Comparison of ENCODE assay signal across 9 mouse cellular contexts in genomic region chr10:52232196-52233176, GRCm38 (mm10). TPM values are rescaled to one million over a fixed set of nuclear protein-coding genes. Genes with fewer than 3 reads are reported as not detected.
DNase-seq lines count a peak whose midpoint lies in the region; ATAC-seq lines count a peak whose summit lies in the region.
"Had no signal": no experiment of that assay in that cellular context is flagged by ENCODE, and none has a peak within 500 bp of the region (broad histone marks: within the 10 kb centered on the region; RNA-seq: fewer than 3 reads in every experiment).

No protein-coding gene starts in this region.

- no peaks in the 10 kb centered on the region for H3K27me3 ChIP-seq in embryonic facial prominence, embryonic 15.5 days
- peaks cover 5% of the 10 kb centered on the region; the same call in 1 of the 2 replicates for H3K27me3 ChIP-seq in hindbrain, embryonic 10.5 days (ENCODE audit: insufficient read depth, poor library complexity, severe bottlenecking)
- H3K27me3 ChIP-seq in limb, embryonic 10.5 days (ENCODE audit: low read depth, poor library complexity, severe bottlenecking) = no peaks in the 10 kb centered on the region
- H3K27me3 ChIP-seq in stomach, embryonic 15.5 days (replicated peaks) = no peaks in the 10 kb centered on the region

- H3K36me3 ChIP-seq in embryonic facial prominence, embryonic 15.5 days = no peaks in the 10 kb centered on the region
- H3K36me3 ChIP-seq in hindbrain, embryonic 10.5 days = 0 out of 2 replicates have a peak, but pooled peaks cover 6% of the 10 kb centered on the region
- H3K36me3 ChIP-seq in limb, embryonic 10.5 days = no peaks in the 10 kb centered on the region
- no peaks in the 10 kb centered on the region for H3K36me3 ChIP-seq in stomach, embryonic 15.5 days

- no peak overlapping the region for H3K9ac ChIP-seq in embryonic facial prominence, embryonic 15.5 days
- H3K9ac ChIP-seq in stomach, embryonic 15.5 days = no peak overlapping the region

- 11% methylated on average over 21 of the region's 21 CpGs for WGBS in embryonic facial prominence, embryonic 15.5 days
- WGBS in hindbrain, embryonic 10.5 days = 13% methylated on average over 21 of the region's 21 CpGs
- 14% methylated on average over 21 of the region's 21 CpGs for WGBS in limb, embryonic 10.5 days
- 8% methylated on average over 21 of the region's 21 CpGs for WGBS in stomach, embryonic 15.5 days

- peak overlapping the region; percentile 22; the same call in 1 of the 2 replicates for H3K27ac ChIP-seq in embryonic facial prominence, embryonic 15.5 days (replicated peaks)
- H3K27ac ChIP-seq in hindbrain, embryonic 10.5 days = no peak overlapping the region
- no peak overlapping the region for H3K27ac ChIP-seq in limb, embryonic 10.5 days
- H3K27ac ChIP-seq in stomach, embryonic 15.5 days = peak overlapping the region; percentile 86
- H3K27ac ChIP-seq: macrophage had no signal

- H3K4me2 ChIP-seq in embryonic facial prominence, embryonic 15.5 days (replicated peaks) = peak overlapping the region; percentile 80
- peak overlapping the region; percentile 74 for H3K4me2 ChIP-seq in stomach, embryonic 15.5 days

- peaks cover 17% of the 10 kb centered on the region for H3K4me1 ChIP-seq in embryonic facial prominence, embryonic 15.5 days
- H3K4me1 ChIP-seq in hindbrain, embryonic 10.5 days (replicated peaks) = peaks cover 12% of the 10 kb centered on the region
- H3K4me1 ChIP-seq in limb, embryonic 10.5 days = peaks cover 14% of the 10 kb centered on the region; the same call in 1 of the 2 replicates
- peaks cover 8% of the 10 kb centered on the region for H3K4me1 ChIP-seq in stomach, embryonic 15.5 days

- no peaks in the 10 kb centered on the region for H3K9me3 ChIP-seq in embryonic facial prominence, embryonic 15.5 days (replicated peaks)
- H3K9me3 ChIP-seq in hindbrain, embryonic 10.5 days = no peaks in the 10 kb centered on the region
- H3K9me3 ChIP-seq in limb, embryonic 10.5 days (replicated peaks) = no peaks in the 10 kb centered on the region
- no peaks in the 10 kb centered on the region for H3K9me3 ChIP-seq in stomach, embryonic 15.5 days

- peak overlapping the region; percentile 85 for H3K4me3 ChIP-seq in embryonic facial prominence, embryonic 15.5 days (replicated peaks)
- H3K4me3 ChIP-seq in hindbrain, embryonic 10.5 days = peak overlapping the region; percentile 72
- peak overlapping the region; percentile 88 for H3K4me3 ChIP-seq in limb, embryonic 10.5 days
- H3K4me3 ChIP-seq in stomach, embryonic 15.5 days (replicated peaks) = peak overlapping the region; percentile 86

- ATAC-seq in embryonic facial prominence, embryonic 15.5 days (ENCODE audit: insufficient number of reproducible peaks, low FRiP score, low TSS enrichment, low read depth) = 0 out of 2 replicates have a peak, but pooled peaks have one; percentile 17
- ATAC-seq in stomach, embryonic 15.5 days (ENCODE audit: insufficient read depth, low FRiP score, low read depth) = peak; percentile 75

- peak; percentile 17 for DNase-seq in gastrocnemius, postnatal 10 days
- DNase-seq in gastrocnemius, adult 18-20 months (ENCODE audit: low spot score) = no peak
- peak; percentile 23 for DNase-seq in adrenal gland, postnatal 25 days
- peak; percentile 34 for DNase-seq in hindbrain, embryonic 10.5 days (ENCODE audit: low spot score)
- peak; percentile 60 for DNase-seq in limb, embryonic 10.5 days (ENCODE audit: low spot score)
- peak; percentile 49 for DNase-seq in mesoderm, embryonic 11.5 days (ENCODE audit: low read depth, low spot score)

RNA-seq across cellular contexts. Expression of gene Dcbld1, which starts 0.9 kb away (rescaled TPM):
- 1 to 10 TPM; 3.7 TPM for total RNA-seq in gastrocnemius, postnatal 10 days (2021)
- 1 to 10 TPM; 1.3 to 1.7 TPM for total RNA-seq in gastrocnemius, adult 18-20 months (2021)
- 4.0 and 4.9 TPM in 2 replicates for total RNA-seq in adrenal gland, postnatal 25 days (2021)
- 18.8 and 19.5 TPM in 2 replicates for polyA plus RNA-seq in embryonic facial prominence, embryonic 15.5 days (2015; fragmentation: Nextera tagmentation; extraction: Ambion mirVana)
- 20.0 and 22.6 TPM in 2 replicates for polyA plus RNA-seq in hindbrain, embryonic 10.5 days (2016; fragmentation: Nextera tagmentation; extraction: Ambion mirVana)
- polyA plus RNA-seq in limb, embryonic 10.5 days (2016; fragmentation: Nextera tagmentation; extraction: Ambion mirVana) = 27.8 and 28.3 TPM in 2 replicates
- 34.4 and 43.8 TPM in 2 replicates for polyA plus RNA-seq in stomach, embryonic 15.5 days (2015; fragmentation: Nextera tagmentation; extraction: Ambion mirVana)

RNA-seq across cellular contexts. Expression of gene Ros1, which starts 37.4 kb away (rescaled TPM):
- under 1 TPM; 0.16 TPM for total RNA-seq in gastrocnemius, postnatal 10 days (2021)
- total RNA-seq in gastrocnemius, adult 18-20 months (2021) = under 1 TPM in 1 of 2 experiments, not detected in 1; 0.09 TPM
- total RNA-seq in adrenal gland, postnatal 25 days (2021) = not detected in 2 replicates
- not detected in 2 replicates for polyA plus RNA-seq in embryonic facial prominence, embryonic 15.5 days (2015; fragmentation: Nextera tagmentation; extraction: Ambion mirVana)
- 0.04 TPM in 1 of 2 replicates, not detected in the other for polyA plus RNA-seq in hindbrain, embryonic 10.5 days (2016; fragmentation: Nextera tagmentation; extraction: Ambion mirVana)
- not detected in 2 replicates for polyA plus RNA-seq in limb, embryonic 10.5 days (2016; fragmentation: Nextera tagmentation; extraction: Ambion mirVana)
- 0.62 and 1.1 TPM in 2 replicates for polyA plus RNA-seq in stomach, embryonic 15.5 days (2015; fragmentation: Nextera tagmentation; extraction: Ambion mirVana)
- polyA plus RNA-seq: macrophage had no signal

Comparison
In these comparisons a context has a peak if more than half of its experiments do, and no peak if none do; other contexts are left out.
1. H3K27ac ChIP-seq: peak in embryonic facial prominence, embryonic 15.5 days (single experiment) and stomach, embryonic 15.5 days (single experiment); none in hindbrain, embryonic 10.5 days (single experiment) and limb, embryonic 10.5 days (single experiment).
2. Peak in every context shown above with its lines, with median percentiles within 50 percentile points of each other: H3K4me3 ChIP-seq.